Mouse (Mus musculus): Measurements from ENCODE around the gene Kctd15. TPM values are rescaled to one million over a fixed set of nuclear protein-coding genes. Genes with fewer than 3 reads are reported as not detected.

Kctd15 gene
- polyA plus RNA-seq, 1 experiment from 2014 or later, result 14.0 TPM

DNA sequence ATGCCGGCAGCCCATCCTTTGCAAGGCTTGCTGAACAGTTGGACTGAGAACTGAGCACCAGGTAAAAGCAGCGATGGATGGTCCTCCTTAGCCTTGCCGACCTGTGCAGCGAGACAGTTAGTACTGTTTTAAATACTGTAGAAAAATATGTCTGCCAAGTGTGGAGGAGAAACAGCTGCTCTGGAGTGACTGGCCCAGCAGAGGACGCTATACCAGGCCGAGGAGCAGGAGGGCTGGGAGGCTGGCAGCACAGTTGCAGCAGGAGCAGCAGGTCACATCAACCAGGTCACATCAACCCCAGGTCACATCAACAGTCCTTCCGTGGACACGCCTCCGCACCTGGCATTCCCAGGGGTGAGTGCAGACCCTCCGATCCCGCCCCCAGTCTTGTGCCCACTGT is 16.7 kb downstream of the Kctd15 start:
- ATAC-seq, result no peak
- Histone ChIP-seq H3K4me2 (ENCODE audit: low read depth, low read length) (no peak overlapping the region), H3K4me1 (ENCODE audit: control insufficient read depth, insufficient read depth, low read length) (no peaks in the 10 kb centered on the region), H3K9me3 (ENCODE audit: control insufficient read depth, low read length) (no peaks in the 10 kb centered on the region), H3K36me3 (ENCODE audit: control insufficient read depth, insufficient read depth, low read length) (no peaks in the 10 kb centered on the region), H3K27me3 (replicated peaks; ENCODE audit: control insufficient read depth, insufficient read depth, low read length) (no peaks in the 10 kb centered on the region), H3K4me3 (ENCODE audit: low read length) (no peak overlapping the region), H3K9ac (ENCODE audit: low read depth, low read length) (no peak overlapping the region), H3K27ac (ENCODE audit: low read length) (no peak overlapping the region)
- WGBS, result 84% methylated on average over 11 of the region's 11 CpGs

DNA sequence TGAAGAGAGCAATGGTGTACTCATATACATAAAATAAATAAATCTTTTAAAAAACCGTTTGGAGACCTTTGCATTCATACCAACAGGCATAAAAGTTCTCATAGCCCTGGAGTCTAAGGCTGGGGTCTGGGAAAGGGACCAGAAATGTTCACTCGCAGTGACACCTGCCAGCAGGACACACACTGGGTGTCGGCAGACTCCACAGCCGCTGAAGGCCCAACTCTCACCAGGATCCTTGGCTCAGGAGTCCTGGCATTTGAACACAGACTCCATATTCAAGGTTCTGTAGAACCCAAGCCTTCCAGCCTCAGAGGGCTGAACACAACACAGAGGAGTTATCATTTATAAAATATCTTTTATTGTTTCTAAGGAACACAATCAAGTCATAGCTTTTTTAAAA is 19.9 kb downstream of the Kctd15 start:
- ATAC-seq, result no peak

DNA sequence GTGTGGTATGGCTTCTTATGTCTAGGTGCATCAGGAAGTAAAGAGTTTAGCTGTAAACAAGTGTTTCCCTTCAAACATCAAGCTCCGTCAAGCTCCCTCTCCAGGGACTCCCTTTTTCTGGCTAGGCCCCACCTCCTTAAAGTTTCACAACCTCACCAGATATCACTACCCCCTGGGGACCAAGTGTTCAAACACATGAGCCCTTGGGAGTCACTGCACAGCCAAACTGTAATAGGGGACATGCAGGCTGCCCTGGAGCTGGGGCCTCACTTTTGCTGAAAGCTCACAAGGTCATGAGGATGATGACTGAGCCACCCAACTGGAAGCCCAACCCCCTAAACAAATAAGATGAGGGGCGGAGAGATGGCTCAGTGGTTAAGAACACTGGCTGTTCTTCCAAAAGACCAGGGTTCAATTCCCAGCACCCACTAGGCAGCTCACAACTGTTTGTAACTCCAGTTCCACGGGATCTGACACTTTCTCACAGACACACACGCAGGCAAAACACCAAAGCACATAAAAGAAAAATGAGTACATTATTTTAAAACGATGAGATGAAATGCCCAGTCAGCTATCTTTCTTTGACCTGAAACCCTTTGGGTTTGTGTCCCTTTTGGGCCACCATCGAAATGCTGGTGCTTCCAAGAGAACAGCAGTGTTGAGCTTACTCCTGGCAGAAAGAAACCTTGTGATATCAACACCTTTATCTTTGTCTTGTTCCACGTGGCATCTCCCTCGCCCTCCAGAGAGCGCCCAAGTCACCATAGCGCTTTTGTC is 23.4 kb downstream of the Kctd15 start:
- Histone ChIP-seq H3K27ac (ENCODE audit: low read length) (no peak overlapping the region), H3K9me3 (ENCODE audit: control insufficient read depth, low read length) (no peaks in the 10 kb centered on the region), H3K4me2 (ENCODE audit: low read depth, low read length) (no peak overlapping the region), H3K4me3 (ENCODE audit: low read length) (no peak overlapping the region), H3K27me3 (replicated peaks; ENCODE audit: control insufficient read depth, insufficient read depth, low read length) (no peaks in the 10 kb centered on the region), H3K36me3 (ENCODE audit: control insufficient read depth, insufficient read depth, low read length) (no peaks in the 10 kb centered on the region), H3K9ac (ENCODE audit: low read depth, low read length) (no peak overlapping the region), H3K4me1 (ENCODE audit: control insufficient read depth, insufficient read depth, low read length) (peaks cover 7% of the 10 kb centered on the region; the same call in 1 of the 2 replicates)
- WGBS, result 81% methylated on average over 10 of the region's 10 CpGs
- ATAC-seq, result no peak

More for the DNA sequence above, 19.9 kb downstream of the Kctd15 start:
- Histone ChIP-seq H3K4me1 (ENCODE audit: control insufficient read depth, insufficient read depth, low read length) (no peaks in the 10 kb centered on the region), H3K9me3 (ENCODE audit: control insufficient read depth, low read length) (no peaks in the 10 kb centered on the region), H3K4me3 (ENCODE audit: low read length) (no peak overlapping the region), H3K4me2 (ENCODE audit: low read depth, low read length) (no peak overlapping the region), H3K36me3 (ENCODE audit: control insufficient read depth, insufficient read depth, low read length) (no peaks in the 10 kb centered on the region), H3K27ac (ENCODE audit: low read length) (no peak overlapping the region), H3K27me3 (replicated peaks; ENCODE audit: control insufficient read depth, insufficient read depth, low read length) (no peaks in the 10 kb centered on the region), H3K9ac (ENCODE audit: low read depth, low read length) (no peak overlapping the region)
- 76% methylated on average over 4 of the region's 4 CpGs for WGBS

DNA sequence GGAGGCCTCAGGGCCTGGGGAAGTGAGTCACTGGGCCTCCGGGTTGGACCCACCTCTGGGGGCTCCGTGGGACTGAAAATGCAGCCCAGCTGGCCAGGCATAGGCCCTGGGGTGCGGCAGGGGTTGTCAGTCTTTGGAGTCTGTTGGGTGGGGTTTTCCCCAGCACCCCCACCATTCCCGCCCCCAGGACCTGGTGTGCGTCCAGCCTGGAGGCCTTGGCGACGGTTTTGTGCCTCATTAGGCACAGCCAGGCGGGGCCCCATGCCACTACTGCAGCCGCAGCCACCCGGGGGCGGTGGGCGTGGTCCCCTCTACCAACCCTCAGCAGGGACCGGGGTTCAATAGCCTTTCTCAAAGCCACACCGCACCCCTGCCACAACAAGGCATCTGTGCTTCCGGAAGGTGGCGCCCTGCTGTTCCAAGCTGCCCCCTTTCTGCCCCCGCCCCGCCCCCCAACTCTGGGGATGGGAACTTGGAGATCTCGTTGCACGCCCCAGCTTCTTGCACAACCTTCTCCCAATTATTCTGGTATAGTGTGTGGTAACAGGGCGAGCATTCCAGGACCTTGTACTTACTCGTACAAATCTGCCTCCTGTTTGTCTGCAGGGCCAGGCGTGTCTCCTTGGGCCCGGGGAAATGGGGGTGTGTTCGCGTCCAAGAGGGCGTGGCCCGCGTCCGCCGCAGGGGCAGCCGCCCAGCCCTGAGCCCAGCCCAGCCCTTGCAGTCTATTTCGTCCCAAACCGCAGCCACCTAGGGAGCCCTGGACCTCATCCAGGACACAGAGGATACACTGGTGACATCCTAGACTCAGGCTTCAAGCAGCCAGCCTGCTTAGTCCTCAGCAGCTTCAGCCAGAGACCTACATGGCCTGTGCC is 26.1 kb downstream of the Kctd15 start:
- peak; percentile 90 for ATAC-seq
- under 1% methylated on average over 34 of the region's 34 CpGs for WGBS

DNA sequence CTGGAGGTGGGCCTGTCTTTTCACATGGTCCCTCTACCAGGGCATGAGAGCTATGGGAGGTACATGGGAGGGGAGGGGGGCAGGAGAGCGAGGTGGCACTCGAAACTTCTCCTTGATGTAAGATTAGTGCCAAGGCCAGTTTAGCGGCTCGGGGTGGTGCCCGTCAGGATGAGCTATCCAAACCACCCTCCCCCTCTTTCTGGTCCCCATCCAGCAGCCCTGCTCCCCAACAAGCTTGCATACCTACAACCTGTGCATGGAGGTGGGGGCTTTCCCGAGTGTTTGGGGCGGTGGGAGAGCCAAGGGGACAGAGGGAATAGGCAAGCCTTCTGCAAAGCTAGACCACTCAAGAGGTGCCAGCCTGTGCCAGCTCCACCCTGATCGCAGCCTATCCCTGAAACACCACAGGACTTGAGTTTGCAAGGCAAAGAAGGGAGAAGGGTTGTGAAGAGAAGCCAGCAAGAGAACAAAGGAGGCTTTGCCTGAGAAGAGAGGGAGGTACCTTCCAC is 26.8 kb downstream of the Kctd15 start:
- Histone ChIP-seq H3K27ac (ENCODE audit: low read length) (peak overlapping the region; percentile 3; the same call in 1 of the 2 replicates), H3K9me3 (ENCODE audit: control insufficient read depth, low read length) (no peaks in the 10 kb centered on the region), H3K4me1 (ENCODE audit: control insufficient read depth, insufficient read depth, low read length) (peaks cover 7% of the 10 kb centered on the region; the same call in 1 of the 2 replicates), H3K9ac (ENCODE audit: low read depth, low read length) (peak overlapping the region; percentile 66), H3K27me3 (replicated peaks; ENCODE audit: control insufficient read depth, insufficient read depth, low read length) (no peaks in the 10 kb centered on the region), H3K36me3 (ENCODE audit: control insufficient read depth, insufficient read depth, low read length) (no peaks in the 10 kb centered on the region), H3K4me3 (ENCODE audit: low read length) (peak overlapping the region; percentile 51), H3K4me2 (ENCODE audit: low read depth, low read length) (peak overlapping the region; percentile 73)
- WGBS, result 52% methylated on average over 8 of the region's 8 CpGs
- no peak for ATAC-seq

More for the DNA sequence above, 26.1 kb downstream of the Kctd15 start:
- Histone ChIP-seq H3K9me3 (ENCODE audit: control insufficient read depth, low read length) (no peaks in the 10 kb centered on the region), H3K27me3 (replicated peaks; ENCODE audit: control insufficient read depth, insufficient read depth, low read length) (no peaks in the 10 kb centered on the region), H3K36me3 (ENCODE audit: control insufficient read depth, insufficient read depth, low read length) (no peaks in the 10 kb centered on the region), H3K9ac (ENCODE audit: low read depth, low read length) (peak overlapping the region; percentile 66), H3K27ac (ENCODE audit: low read length) (peak overlapping the region; percentile 3), H3K4me1 (ENCODE audit: control insufficient read depth, insufficient read depth, low read length) (peaks cover 7% of the 10 kb centered on the region; the same call in 1 of the 2 replicates), H3K4me3 (ENCODE audit: low read length) (peak overlapping the region; percentile 51), H3K4me2 (ENCODE audit: low read depth, low read length) (peak overlapping the region; percentile 73)

DNA sequence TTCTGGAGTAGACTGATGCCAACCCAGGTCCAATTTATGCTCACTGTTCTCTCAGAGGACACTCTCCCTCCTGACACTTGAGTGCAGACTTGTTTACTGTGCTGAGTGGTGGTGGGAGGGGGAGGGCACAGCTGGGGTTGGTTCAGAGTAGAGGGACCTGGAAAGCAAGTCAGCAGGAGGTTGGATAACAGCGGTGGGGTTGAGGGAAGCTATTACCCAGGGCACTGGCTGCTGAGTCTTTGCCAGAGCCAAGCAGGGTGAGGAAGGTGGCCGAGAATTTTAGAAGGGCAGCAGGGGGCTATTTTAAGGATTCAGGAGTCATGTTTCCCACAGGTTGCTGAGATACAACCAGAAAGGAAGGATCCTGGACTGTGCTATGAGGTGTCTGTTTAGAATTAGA is 36.1 kb downstream of the Kctd15 start:
- Histone ChIP-seq H3K4me1 (ENCODE audit: control insufficient read depth, insufficient read depth, low read length) (no peaks in the 10 kb centered on the region), H3K9me3 (ENCODE audit: control insufficient read depth, low read length) (no peaks in the 10 kb centered on the region), H3K4me3 (ENCODE audit: low read length) (no peak overlapping the region), H3K27ac (ENCODE audit: low read length) (no peak overlapping the region), H3K36me3 (ENCODE audit: control insufficient read depth, insufficient read depth, low read length) (no peaks in the 10 kb centered on the region), H3K4me2 (ENCODE audit: low read depth, low read length) (no peak overlapping the region), H3K9ac (ENCODE audit: low read depth, low read length) (no peak overlapping the region), H3K27me3 (replicated peaks; ENCODE audit: control insufficient read depth, insufficient read depth, low read length) (no peaks in the 10 kb centered on the region)
- 47% methylated on average over 2 of the region's 2 CpGs for WGBS
- ATAC-seq, result no peak

DNA sequence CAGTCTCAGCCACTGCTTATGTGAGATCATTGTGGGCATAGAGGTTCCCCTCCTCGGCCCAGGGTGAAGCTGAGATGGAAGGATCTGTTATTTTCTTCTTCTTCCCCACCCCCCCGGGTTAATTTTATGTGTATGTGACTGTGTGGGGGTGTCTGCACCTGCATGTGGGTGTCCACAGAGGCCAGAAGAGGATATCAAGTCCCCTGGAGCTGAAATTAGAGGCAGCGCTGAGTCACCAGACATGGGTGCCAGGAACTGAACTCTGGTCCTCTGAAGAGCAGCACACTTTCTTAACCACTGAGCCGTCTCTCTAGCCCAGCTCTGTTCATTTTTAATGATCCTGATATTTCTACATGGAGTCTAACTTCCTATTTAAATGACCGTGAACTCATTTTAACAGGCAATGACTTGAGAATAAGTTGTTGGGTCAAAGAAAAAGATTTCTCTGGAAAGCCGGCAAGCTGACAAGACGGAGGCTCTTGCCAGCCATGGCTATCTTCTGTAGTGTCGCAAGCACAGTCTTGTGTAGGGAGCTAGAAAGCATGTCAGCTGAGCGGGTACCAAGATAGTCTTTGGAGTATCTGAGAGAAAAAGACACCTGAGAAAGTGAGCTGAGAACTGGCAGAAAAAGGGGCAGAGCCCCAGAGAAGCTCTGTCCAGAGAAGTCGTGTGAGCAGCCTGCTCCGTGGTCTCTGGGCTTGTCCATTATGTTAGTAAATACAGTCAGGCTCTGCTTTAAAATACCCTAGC is 38.2 kb downstream of the Kctd15 start:
- Histone ChIP-seq H3K36me3 (ENCODE audit: control insufficient read depth, insufficient read depth, low read length) (no peaks in the 10 kb centered on the region), H3K9me3 (ENCODE audit: control insufficient read depth, low read length) (no peaks in the 10 kb centered on the region), H3K4me2 (ENCODE audit: low read depth, low read length) (no peak overlapping the region), H3K4me1 (ENCODE audit: control insufficient read depth, insufficient read depth, low read length) (no peaks in the 10 kb centered on the region), H3K4me3 (ENCODE audit: low read length) (no peak overlapping the region), H3K9ac (ENCODE audit: low read depth, low read length) (no peak overlapping the region), H3K27me3 (replicated peaks; ENCODE audit: control insufficient read depth, insufficient read depth, low read length) (no peaks in the 10 kb centered on the region), H3K27ac (ENCODE audit: low read length) (no peak overlapping the region)
- 82% methylated on average over 11 of the region's 11 CpGs for WGBS
- no peak for ATAC-seq

DNA sequence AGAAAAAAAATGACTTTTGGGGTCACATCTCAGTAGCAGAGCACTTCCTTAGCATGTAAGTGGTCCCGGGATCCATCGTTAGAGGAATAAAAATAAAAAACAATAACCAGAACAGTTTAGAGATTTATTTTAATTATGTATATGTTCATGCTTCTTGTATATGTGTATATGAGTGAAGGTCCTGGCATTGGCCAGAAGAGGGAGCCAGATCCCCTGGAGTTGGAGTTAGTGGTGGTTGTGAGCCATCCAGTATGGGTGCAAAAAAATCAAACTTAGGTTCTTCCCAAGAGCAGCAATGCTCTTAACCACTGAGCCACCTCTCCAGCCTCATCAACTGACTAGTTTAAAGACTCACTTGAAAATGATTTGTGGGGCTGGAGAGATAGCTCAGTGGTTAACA is 40.3 kb downstream of the Kctd15 start:
- ATAC-seq, result no peak

DNA sequence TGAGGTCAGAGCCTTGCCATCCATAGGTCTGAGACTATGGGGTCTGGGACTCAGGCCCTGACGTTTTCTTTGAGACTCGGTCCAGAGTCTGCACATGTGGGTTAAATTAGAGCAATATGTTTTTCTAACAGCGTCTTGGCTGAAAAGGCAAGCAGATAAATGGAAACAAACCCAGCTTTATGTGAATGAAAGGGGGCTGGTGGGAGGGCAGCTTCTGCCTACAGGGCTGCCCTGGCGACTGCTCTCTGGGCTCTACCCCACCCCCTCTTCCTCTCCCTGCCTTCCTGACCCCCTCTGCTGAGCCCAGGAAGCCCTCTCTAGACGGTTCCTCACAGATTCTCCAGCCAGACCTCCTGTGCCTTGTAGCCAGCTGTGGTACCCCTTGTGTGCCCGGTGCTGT is 46.1 kb downstream of the Kctd15 start:
- Histone ChIP-seq H3K27me3 (replicated peaks; ENCODE audit: control insufficient read depth, insufficient read depth, low read length) (no peaks in the 10 kb centered on the region), H3K4me3 (ENCODE audit: low read length) (no peak overlapping the region), H3K4me2 (ENCODE audit: low read depth, low read length) (no peak overlapping the region), H3K36me3 (ENCODE audit: control insufficient read depth, insufficient read depth, low read length) (no peaks in the 10 kb centered on the region), H3K4me1 (ENCODE audit: control insufficient read depth, insufficient read depth, low read length) (peaks cover 4% of the 10 kb centered on the region; the same call in 1 of the 2 replicates), H3K9me3 (ENCODE audit: control insufficient read depth, low read length) (no peaks in the 10 kb centered on the region), H3K27ac (ENCODE audit: low read length) (no peak overlapping the region), H3K9ac (ENCODE audit: low read depth, low read length) (no peak overlapping the region)
- ATAC-seq, result no peak
- WGBS, result 61% methylated on average over 6 of the region's 6 CpGs

More for the DNA sequence above, 40.3 kb downstream of the Kctd15 start:
- Histone ChIP-seq H3K4me2 (ENCODE audit: low read depth, low read length) (no peak overlapping the region), H3K9ac (ENCODE audit: low read depth, low read length) (no peak overlapping the region), H3K27ac (ENCODE audit: low read length) (no peak overlapping the region), H3K27me3 (replicated peaks; ENCODE audit: control insufficient read depth, insufficient read depth, low read length) (no peaks in the 10 kb centered on the region), H3K9me3 (ENCODE audit: control insufficient read depth, low read length) (no peaks in the 10 kb centered on the region), H3K4me1 (ENCODE audit: control insufficient read depth, insufficient read depth, low read length) (no peaks in the 10 kb centered on the region), H3K36me3 (ENCODE audit: control insufficient read depth, insufficient read depth, low read length) (no peaks in the 10 kb centered on the region), H3K4me3 (ENCODE audit: low read length) (no peak overlapping the region)
- WGBS, result 86% methylated on average over 2 of the region's 2 CpGs

Data from intestine, embryonic 16.5 days (tissue).